Mouse (Mus musculus) stomach, postnatal 0 days (tissue): ENCODE measurements around the gene Rpl32. TPM values are rescaled to one million over a fixed set of nuclear protein-coding genes. Genes with fewer than 3 reads are reported as not detected.

Experiments used
- ATAC-seq: fragments of 200-750 bp; cut with Nextera tagmentation; 2 replicates; pipeline ENCODE4 v1.8.0; 2017; ENCODE audit not compliant: low FRiP score, low TSS enrichment
- DNase-seq: peaks from one replicate; pipeline ENCODE4 v3.0.0-alpha.2; 2016; ENCODE audit warnings: low spot score
- H3K27ac ChIP-seq: fragments of 300-500 bp; sonication (generic); replicated peaks from 2 replicates; pipeline ENCODE4 v1.5.1; 2014; ENCODE audit warnings: mild to moderate bottlenecking, control low read depth
- H3K27me3 ChIP-seq: fragments of 300-500 bp; sonication (generic); 2 replicates; pipeline ENCODE4 v1.6.1; 2014; ENCODE audit warnings: low read length; ENCODE audit not compliant: control insufficient read depth, insufficient read depth
- H3K36me3 ChIP-seq: fragments of 300-500 bp; sonication (generic); 2 replicates; pipeline ENCODE4 v1.6.1; 2014; ENCODE audit warnings: low read length, mixed read lengths; ENCODE audit not compliant: control insufficient read depth, insufficient read depth
- H3K4me1 ChIP-seq: fragments of 300-500 bp; sonication (generic); replicated peaks from 2 replicates; pipeline ENCODE4 v1.6.1; 2014; ENCODE audit warnings: antibody characterized with exemption; ENCODE audit not compliant: control insufficient read depth, insufficient read depth
- H3K4me2 ChIP-seq: fragments of 300-500 bp; sonication (generic); replicated peaks from 2 replicates; pipeline ENCODE4 v1.6.1; 2014; ENCODE audit warnings: low read depth, mild to moderate bottlenecking, control low read depth, moderate library complexity
- H3K4me3 ChIP-seq: fragments of 300-500 bp; sonication (generic); 2 replicates; pipeline ENCODE4 v1.5.1; 2014; ENCODE audit warnings: low read depth, low read length, control low read depth
- H3K9ac ChIP-seq: fragments of 300-500 bp; sonication (generic); 2 replicates; pipeline ENCODE4 v1.6.1; 2014; ENCODE audit warnings: mild to moderate bottlenecking, low read length, control low read depth, mixed read lengths
- H3K9me3 ChIP-seq: fragments of 300-500 bp; sonication (generic); 2 replicates; pipeline ENCODE4 v1.6.1; 2016; ENCODE audit warnings: low read length; ENCODE audit not compliant: control insufficient read depth
- CTCF ChIP-seq: IDR thresholded peaks from 2 replicates; pipeline ENCODE4 v1.5.1; 2016; ENCODE audit warnings: antibody characterized with exemption, low read depth, mild to moderate bottlenecking, moderate library complexity
- EP300 ChIP-seq: optimal IDR thresholded peaks from 2 replicates; pipeline ENCODE3; 2016; ENCODE audit warnings: antibody characterized with exemption
- WGBS: fragments of 180-500 bp; shearing (Covaris S2); extraction: QIAGEN DNeasy Blood & Tissue Kit; methylation state at CpG from one replicate; pipeline ENCODE4 v1.1.7; 2014; 5-methylcytosine and 5-hydroxymethylcytosine counted together
- polyA plus RNA-seq: library from polyadenylated mRNA; unstranded; fragments of >200 nt; fragmentation: Nextera tagmentation; extraction: Ambion mirVana; gene quantifications from 2 replicates; pipeline ENCODE4 v1.2.1, GENCODE M21; 2015

The Rpl32 gene
- polyA plus RNA-seq, 1 experiment from 2014 or later, result 2,431 TPM

GRCm38 (mm10) chr6:115792691-115793215, 15.8 kb downstream of the Rpl32 start:
- Histone ChIP-seq H3K27me3 (no peaks in the 10 kb centered on the region), H3K4me1 (no peaks in the 10 kb centered on the region), H3K27ac (no peak overlapping the region), H3K36me3 (peaks cover 13% of the 10 kb centered on the region), H3K4me3 (no peak overlapping the region), H3K9me3 (no peaks in the 10 kb centered on the region), H3K9ac (no peak overlapping the region; the same call in none of the 2 replicates), H3K4me2 (peak overlapping the region; percentile 20; the same call in 1 of the 2 replicates)
- ATAC-seq (no peak; the same call in 1 of the 2 replicates), DNase-seq (no peak)
- TF ChIP-seq EP300, result no peak
- no peak; the same call in 1 of the 2 replicates for TF ChIP-seq CTCF
- 79% methylated on average over 21 of the region's 21 CpGs for WGBS

- Histone ChIP-seq H3K36me3 (peaks cover 11% of the 10 kb centered on the region; the same call in 1 of the 2 replicates), H3K4me3 (no peak overlapping the region), H3K9me3 (no peaks in the 10 kb centered on the region), H3K4me1 (no peaks in the 10 kb centered on the region), H3K27me3 (no peaks in the 10 kb centered on the region), H3K27ac (no peak overlapping the region), H3K9ac (no peak overlapping the region; the same call in 1 of the 2 replicates), H3K4me2 (no peak overlapping the region)
- TF ChIP-seq CTCF, result no peak
- TF ChIP-seq EP300, result no peak
- no peak; the same call in 1 of the 2 replicates for ATAC-seq
- 73% methylated on average over 34 of the region's 34 CpGs for WGBS
- DNase-seq, result no peak
These were observed 16.5 kb downstream of the Rpl32 start for GRCm38 (mm10) chr6:115791842-115792686.

GRCm38 (mm10) chr6:115791016-115791415, 17.5 kb downstream of the Rpl32 start:
- ATAC-seq, result no peak
- Histone ChIP-seq H3K4me2 (no peak overlapping the region), H3K9ac (no peak overlapping the region), H3K4me1 (no peaks in the 10 kb centered on the region), H3K4me3 (no peak overlapping the region), H3K27ac (no peak overlapping the region), H3K27me3 (no peaks in the 10 kb centered on the region), H3K9me3 (no peaks in the 10 kb centered on the region), H3K36me3 (peaks cover 8% of the 10 kb centered on the region; the same call in 1 of the 2 replicates)
- TF ChIP-seq CTCF, result no peak
- WGBS, result 83% methylated on average over 10 of the region's 10 CpGs
- no peak for DNase-seq

GRCm38 (mm10) chr6:115782781-115783180, 25.8 kb downstream of the Rpl32 start:
- Histone ChIP-seq H3K27me3 (no peaks in the 10 kb centered on the region), H3K9ac (no peak overlapping the region), H3K4me3 (no peak overlapping the region), H3K9me3 (no peaks in the 10 kb centered on the region), H3K4me1 (no peaks in the 10 kb centered on the region), H3K36me3 (peaks cover 4% of the 10 kb centered on the region; the same call in 1 of the 2 replicates), H3K27ac (no peak overlapping the region), H3K4me2 (no peak overlapping the region)
- TF ChIP-seq CTCF, result no peak
- no peak for TF ChIP-seq EP300
- DNase-seq (no peak), ATAC-seq (peak; percentile 38; the same call in 1 of the 2 replicates)
- WGBS, result 88% methylated on average over 3 of the region's 3 CpGs

DNA sequence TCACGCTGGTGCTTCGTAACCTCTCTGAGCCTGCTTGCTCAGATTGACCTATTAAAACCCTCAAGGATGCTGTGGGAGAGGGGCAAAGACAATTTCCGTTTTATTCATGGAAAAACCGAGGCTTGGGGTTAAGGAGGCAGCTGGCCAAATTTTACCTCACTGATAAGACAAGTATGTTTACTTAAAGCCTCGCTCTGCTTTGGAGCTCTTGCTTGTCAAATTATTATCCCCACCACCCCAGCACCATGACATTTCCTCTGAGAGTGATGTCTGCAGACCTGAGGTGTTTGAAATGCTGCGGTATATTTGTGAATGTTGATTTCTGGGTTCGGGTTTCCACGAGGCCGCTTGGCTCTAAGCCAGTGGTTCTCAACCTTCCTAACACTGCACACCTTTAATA, 32.2 kb downstream of the Rpl32 start:
- no peaks in the 10 kb centered on the region for H3K9me3 ChIP-seq
- peaks cover 6% of the 10 kb centered on the region for H3K4me1 ChIP-seq
- H3K36me3 ChIP-seq, result peaks cover 2% of the 10 kb centered on the region; the same call in 1 of the 2 replicates
- TF ChIP-seq EP300 (no peak), CTCF (no peak)
- no peak overlapping the region for H3K9ac ChIP-seq
- ATAC-seq, result no peak
- peak overlapping the region; percentile 11; the same call in 1 of the 2 replicates for H3K4me2 ChIP-seq
- 16% methylated on average over 9 of the region's 9 CpGs for WGBS
- H3K27me3 ChIP-seq, result no peaks in the 10 kb centered on the region
- DNase-seq, result no peak
- H3K27ac ChIP-seq, result no peak overlapping the region
- H3K4me3 ChIP-seq, result no peak overlapping the region

- peak overlapping the region; percentile 74 for H3K4me2 ChIP-seq
- 31% methylated on average over 3 of the region's 3 CpGs for WGBS
- DNase-seq (no peak), ATAC-seq (no peak)
- H3K9ac ChIP-seq, result no peak overlapping the region; the same call in 1 of the 2 replicates
- no peaks in the 10 kb centered on the region for H3K9me3 ChIP-seq
- H3K27me3 ChIP-seq, result no peaks in the 10 kb centered on the region
- H3K4me3 ChIP-seq, result peak overlapping the region; percentile 68; the same call in 1 of the 2 replicates
- no peak overlapping the region for H3K27ac ChIP-seq
- peaks cover 6% of the 10 kb centered on the region for H3K4me1 ChIP-seq
- no peak for TF ChIP-seq CTCF
- TF ChIP-seq EP300, result no peak
- no peaks in the 10 kb centered on the region for H3K36me3 ChIP-seq
These were observed 32.7 kb downstream of the Rpl32 start for GRCm38 (mm10) chr6:115775838-115776237.
